Mouse (Mus musculus): ENCODE results near the gene Mad1l1.

DNA sequence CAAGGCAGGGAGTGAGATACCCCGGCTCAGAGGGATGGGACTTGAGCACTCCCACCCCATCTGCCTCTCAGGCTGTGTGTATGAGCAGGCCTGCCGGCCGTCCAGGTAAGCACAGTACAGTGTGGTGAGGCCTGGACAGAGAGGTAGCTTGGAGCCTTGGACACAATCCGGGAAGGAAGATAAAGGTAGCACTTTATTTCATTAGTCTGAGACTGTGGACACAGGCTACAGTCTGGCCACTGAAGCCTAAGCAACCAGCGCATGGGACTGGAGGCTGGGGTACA is 312.9 kb downstream of the Mad1l1 start:
- no peak for TF ChIP-seq CTCF (IDR thresholded peaks at IDR 0.05; ENCODE audit: borderline replicate concordance, extremely low read depth, insufficient read depth, insufficient read length)
- TF ChIP-seq POLR2A (IDR thresholded peaks at IDR 0.05; ENCODE audit: borderline replicate concordance, extremely low read depth, insufficient read depth, insufficient read length, poor library complexity, severe bottlenecking): no peak
